Mouse (Mus musculus) cerebellum, adult 2 months (tissue): ENCODE measurements around the gene Cnot3. TPM values are rescaled to one million over a fixed set of nuclear protein-coding genes. Genes with fewer than 3 reads are reported as not detected.
"Not testable (repeated sequence)": the region's sequence is repeated elsewhere in the genome, so short reads cannot be mapped to it uniquely, and the experiment has no call there.

Source experiments
- DNase-seq, 2 experiments: peaks; one replicate each; pipeline ENCODE4 v3.0.0; 2021
- H3K27ac ChIP-seq: fragments of 200-500 bp; 2 replicates; pipeline ENCODE4 v1.5.1; 2012; ENCODE audit warnings: low read length, control low read depth, inconsistent platforms; ENCODE audit not compliant: insufficient read depth
- H3K27me3 ChIP-seq: fragments of 200-500 bp; 2 replicates; pipeline ENCODE4 v1.6.1; 2012; ENCODE audit warnings: inconsistent platforms, mild to moderate bottlenecking, low read length, moderate library complexity; ENCODE audit not compliant: control insufficient read depth, insufficient read depth
- H3K4me1 ChIP-seq: fragments of 200-500 bp; 2 replicates; pipeline ENCODE4 v1.6.1; 2011; ENCODE audit warnings: low read length; ENCODE audit not compliant: control insufficient read depth, insufficient read depth
- H3K4me3 ChIP-seq: fragments of 200-500 bp; replicated peaks from 2 replicates; pipeline ENCODE3; 2011; ENCODE audit warnings: mild to moderate bottlenecking, low read depth, low read length, control low read depth; ENCODE audit not compliant: insufficient read depth
- CTCF ChIP-seq: fragments of 200-500 bp; IDR thresholded peaks from 2 replicates; pipeline ENCODE4 v1.5.1; 2011; ENCODE audit warnings: low read depth, mild to moderate bottlenecking, control low read depth, low read length, moderate library complexity, borderline replicate concordance; ENCODE audit not compliant: insufficient read depth
- POLR2A ChIP-seq: fragments of 200-500 bp; IDR thresholded peaks from 2 replicates; pipeline ENCODE4 v1.6.1; 2011; ENCODE audit warnings: low read length, control low read depth, borderline replicate concordance; ENCODE audit not compliant: insufficient read depth
- WGBS: fragments of 180-500 bp; shearing (Covaris S2); methylation state at CpG from one replicate; pipeline ENCODE4 v1.1.7; 2018; 5-methylcytosine and 5-hydroxymethylcytosine counted together
- polyA plus RNA-seq: library from polyadenylated mRNA; depleted of rRNA; stranded (reverse); fragments of >200 nt; gene quantifications from 2 replicates; pipeline ENCODE4 v1.2.3, GENCODE M21; 2012; rRNA removed

Cnot3 gene
- polyA plus RNA-seq: 60.9 and 61.1 TPM in 2 replicates

DNA sequence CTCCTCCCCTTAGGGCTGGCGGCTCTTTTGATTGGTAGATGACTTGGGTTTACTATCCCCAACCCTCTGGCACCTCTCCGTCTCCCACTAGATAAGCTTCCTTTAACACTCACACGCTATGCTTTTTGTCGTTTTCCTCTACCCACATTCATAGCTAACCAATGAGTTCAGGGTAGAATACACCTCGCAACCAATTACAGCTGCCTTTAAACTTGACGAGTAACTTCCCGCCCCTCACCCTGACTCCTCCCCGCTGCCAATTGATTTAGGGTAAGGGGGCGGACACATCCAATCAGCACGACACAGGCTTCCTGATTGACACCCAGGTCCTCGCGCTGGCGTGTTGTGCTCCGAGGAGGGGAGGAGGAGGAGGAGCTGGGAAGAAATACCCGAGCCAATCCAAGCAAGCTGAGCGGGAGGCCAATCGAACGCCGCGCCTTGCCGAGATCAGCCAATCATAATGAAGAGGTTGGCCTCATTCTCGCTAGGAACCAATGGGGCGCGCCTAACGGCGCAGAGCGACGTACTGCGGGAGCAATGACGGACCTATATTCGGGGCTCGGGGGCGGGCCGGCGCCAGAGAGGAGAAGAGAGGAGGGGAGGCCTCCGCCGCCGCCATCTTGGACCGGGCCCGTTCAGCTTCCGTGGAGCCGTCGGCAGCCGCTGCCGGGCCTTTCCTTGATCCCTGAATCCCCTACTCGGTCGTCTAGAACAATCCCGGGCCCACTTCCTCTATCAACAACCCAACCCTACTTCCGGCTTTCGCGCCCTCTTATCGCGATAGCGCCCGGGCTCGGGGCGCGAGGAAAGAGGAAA lies at the start of gene Cnot3:
Gene Cnot3, plus strand, starts transcription at position 597 of the 816 bp plus-strand sequence.
- Histone ChIP-seq H3K27ac (peak within 1 kb of the TSS; percentile 84), H3K27me3 (no peaks in the 10 kb centered on the region), H3K4me1 (peaks cover 10% of the 10 kb centered on the region; the same call in 1 of the 2 replicates), H3K4me3 (peak within 1 kb of the TSS; percentile 79)
- under 1% methylated on average over 58 of the region's 58 CpGs for WGBS
- no peak for TF ChIP-seq CTCF
- peak; percentile 66; the same call in 1 of the 2 replicates for TF ChIP-seq POLR2A
- peak; percentile 98 to 100 for DNase-seq

DNA sequence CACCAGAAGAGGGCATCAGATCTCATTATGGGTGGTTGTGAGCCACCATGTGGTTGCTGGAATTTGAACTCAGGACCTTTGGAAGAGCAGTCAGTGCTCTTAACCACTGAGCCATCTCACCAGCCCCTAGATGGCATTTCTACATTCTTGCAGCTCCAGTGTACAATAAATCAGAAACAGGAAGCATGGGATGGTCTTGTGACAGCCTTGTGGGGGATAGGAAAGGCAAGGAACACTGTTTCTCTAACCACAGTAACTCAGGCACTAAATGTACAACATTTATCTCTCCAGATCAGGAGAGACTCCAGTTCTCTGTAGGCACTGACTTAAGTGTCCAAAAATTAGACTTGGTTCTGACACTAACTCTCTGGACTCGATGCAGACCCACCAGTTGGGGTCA lies 47.3 kb upstream of the Cnot3 start:
- H3K4me1 ChIP-seq, H3K27ac ChIP-seq, DNase-seq, H3K4me3 ChIP-seq, H3K27me3 ChIP-seq: not testable (repeated sequence)
- 38% methylated on average over 1 of the region's 1 CpGs for WGBS

DNA sequence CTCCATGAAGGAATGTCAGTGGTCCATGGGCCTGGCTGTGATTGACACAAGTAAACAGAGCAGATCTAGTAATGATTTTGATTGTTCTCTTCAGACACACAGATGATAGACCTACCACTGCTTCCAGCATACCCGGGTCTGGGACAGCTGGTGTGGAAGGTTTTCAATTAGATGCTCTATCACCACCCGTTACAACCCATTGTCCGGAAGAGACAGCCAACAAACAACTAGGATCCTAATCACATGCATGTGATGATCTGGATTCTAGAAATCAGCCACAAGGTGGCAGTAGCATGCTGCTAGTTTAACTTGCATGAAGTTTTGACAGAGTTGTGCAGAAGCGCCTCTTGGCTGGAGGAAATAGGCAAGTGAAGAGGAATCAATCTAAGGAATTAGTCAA lies 43.9 kb upstream of the Cnot3 start:
- H3K4me3 ChIP-seq: no peak overlapping the region
- no peak overlapping the region for H3K27ac ChIP-seq
- 0% methylated on average over 4 of the region's 4 CpGs for WGBS
- no peaks in the 10 kb centered on the region for H3K27me3 ChIP-seq
- no peaks in the 10 kb centered on the region for H3K4me1 ChIP-seq
- peak; percentile 38 to 42 for DNase-seq
- TF ChIP-seq CTCF (peak; percentile 33; the same call in 1 of the 2 replicates), POLR2A (no peak)

DNA sequence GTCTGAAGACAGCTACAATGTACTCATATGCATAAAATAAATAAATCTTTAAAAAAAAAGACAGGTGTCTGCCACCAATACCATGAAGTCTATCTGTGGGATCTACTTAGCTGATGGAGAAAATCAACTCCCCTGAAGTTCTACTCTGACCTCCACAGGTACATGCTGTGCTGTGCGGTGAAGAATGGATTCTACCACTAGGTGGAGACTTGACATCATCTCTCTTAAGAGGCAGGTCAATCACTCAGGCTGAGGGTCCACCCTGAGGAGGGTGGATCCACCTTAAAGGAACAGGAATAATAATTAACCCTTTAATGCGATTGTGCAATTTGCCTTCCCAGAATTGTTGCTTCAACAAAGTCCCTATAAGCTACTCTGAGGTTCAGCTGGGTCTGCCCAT lies 38.3 kb upstream of the Cnot3 start:
- TF ChIP-seq CTCF: no peak
- DNase-seq: no peak
- Histone ChIP-seq H3K27ac (no peak overlapping the region), H3K4me1 (no peaks in the 10 kb centered on the region), H3K27me3 (no peaks in the 10 kb centered on the region), H3K4me3 (no peak overlapping the region)
- 18% methylated on average over 2 of the region's 2 CpGs for WGBS

DNA sequence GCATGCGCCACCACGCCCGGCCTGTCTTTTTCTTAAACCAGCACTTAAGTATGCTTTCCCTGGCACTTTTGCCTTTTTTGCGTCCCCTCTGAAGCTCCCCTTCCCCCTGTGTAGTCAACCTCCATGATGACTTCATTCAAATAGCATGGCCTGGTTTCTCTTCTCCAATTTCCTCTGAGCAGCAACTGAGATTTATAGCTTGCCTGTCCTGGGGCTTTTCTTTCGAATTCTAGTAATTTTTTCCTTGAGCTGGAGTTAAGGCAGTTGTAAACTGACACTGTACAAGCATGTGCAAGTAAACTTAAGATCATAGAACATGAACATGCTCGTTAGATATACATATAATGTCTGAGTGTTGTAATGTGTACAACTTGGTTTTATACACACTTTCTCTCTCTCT lies 37.7 kb upstream of the Cnot3 start:
- 79% methylated on average over 6 of the region's 6 CpGs for WGBS
- no peak for DNase-seq
- TF ChIP-seq POLR2A (no peak), CTCF (no peak)
- H3K27ac ChIP-seq: no peak overlapping the region
- H3K4me1 ChIP-seq: no peaks in the 10 kb centered on the region
- no peak overlapping the region for H3K4me3 ChIP-seq
- no peaks in the 10 kb centered on the region for H3K27me3 ChIP-seq

DNA sequence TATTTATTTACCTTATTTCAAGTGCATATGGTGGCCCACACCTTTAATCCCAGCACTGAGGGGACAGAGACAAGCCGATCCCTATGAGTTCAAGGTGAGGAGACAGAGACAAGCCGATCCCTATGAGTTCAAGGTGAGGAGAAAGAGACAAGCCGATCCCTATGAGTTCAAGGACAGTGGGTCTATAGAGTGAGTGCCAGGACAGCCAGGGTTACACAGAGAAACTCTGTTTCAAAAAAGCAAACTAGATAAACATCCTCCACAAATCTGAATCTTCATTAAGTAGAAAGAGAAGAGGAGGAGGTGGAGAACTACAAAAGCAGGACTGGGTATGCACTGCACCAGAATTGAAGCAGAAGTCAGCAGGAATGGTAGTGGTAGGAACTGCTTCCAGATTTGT lies 36.4 kb upstream of the Cnot3 start:
- TF ChIP-seq POLR2A (no peak), CTCF (no peak)
- 92% methylated on average over 3 of the region's 3 CpGs for WGBS
- no peak for DNase-seq
- no peak overlapping the region for H3K4me3 ChIP-seq
- no peak overlapping the region for H3K27ac ChIP-seq
- no peaks in the 10 kb centered on the region for H3K4me1 ChIP-seq
- H3K27me3 ChIP-seq: no peaks in the 10 kb centered on the region

DNA sequence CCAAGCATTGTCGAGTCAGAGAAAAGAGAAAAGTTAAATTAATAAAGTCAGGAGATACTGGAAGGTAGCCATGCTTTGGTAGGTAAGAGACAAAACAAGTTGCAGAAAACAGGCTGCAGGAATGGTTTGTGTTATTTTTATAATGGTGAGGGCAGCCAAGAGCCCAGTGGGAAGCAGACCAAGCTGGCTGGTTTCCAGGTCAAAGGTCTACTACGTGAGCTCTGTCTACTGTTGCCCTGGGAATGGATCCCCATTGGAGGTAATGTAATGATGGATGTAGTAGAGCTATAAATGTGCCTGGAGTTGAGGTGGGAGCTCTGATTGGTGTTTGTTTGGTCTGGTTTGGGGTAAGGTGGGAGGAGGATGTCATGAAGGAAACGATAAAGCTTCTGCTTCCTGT lies 36.0 kb upstream of the Cnot3 start:
- TF ChIP-seq POLR2A (no peak), CTCF (no peak)
- WGBS: 26% methylated on average over 3 of the region's 3 CpGs
- DNase-seq: no peak

DNA sequence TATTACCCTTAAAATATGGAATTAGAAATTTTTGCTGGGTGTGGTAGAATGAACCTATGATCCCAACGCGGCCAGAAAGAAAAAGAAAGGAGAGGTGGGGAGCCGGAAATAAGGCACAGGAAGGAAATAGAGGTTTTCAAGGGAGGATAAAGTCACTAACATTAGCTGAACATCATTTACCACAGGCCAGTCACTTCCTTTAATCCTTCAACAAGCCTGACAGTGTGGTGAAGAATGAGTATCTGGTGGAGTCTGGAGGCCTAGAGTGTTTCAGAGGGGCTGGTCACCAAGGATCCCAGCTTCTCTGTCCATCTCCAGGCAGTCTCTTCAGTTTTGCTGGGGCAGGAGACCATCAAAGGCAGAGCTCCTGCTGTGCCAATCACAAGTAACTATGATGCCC lies 34.6 kb upstream of the Cnot3 start:
- WGBS: 93% methylated on average over 3 of the region's 3 CpGs
- H3K4me3 ChIP-seq: no peak overlapping the region
- no peaks in the 10 kb centered on the region for H3K27me3 ChIP-seq
- TF ChIP-seq CTCF: no peak
- TF ChIP-seq POLR2A: no peak
- H3K27ac ChIP-seq: no peak overlapping the region
- H3K4me1 ChIP-seq: no peaks in the 10 kb centered on the region
- no peak for DNase-seq

More for the DNA sequence above, 36.0 kb upstream of the Cnot3 start:
- Histone ChIP-seq H3K27ac (no peak overlapping the region), H3K27me3 (no peaks in the 10 kb centered on the region), H3K4me3 (no peak overlapping the region), H3K4me1 (no peaks in the 10 kb centered on the region)
